Mouse (Mus musculus) ovary, adult 18-20 months (tissue): ENCODE data around the gene Cfdp1.
"Not testable (repeated sequence)": the region's sequence is repeated elsewhere in the genome, so short reads cannot be mapped to it uniquely, and the experiment has no call there.

Source experiments
- DNase-seq: peaks from one replicate; pipeline ENCODE4 v3.0.0; 2022; ENCODE audit warnings: low spot score, mixed read lengths

Cfdp1 gene

DNA sequence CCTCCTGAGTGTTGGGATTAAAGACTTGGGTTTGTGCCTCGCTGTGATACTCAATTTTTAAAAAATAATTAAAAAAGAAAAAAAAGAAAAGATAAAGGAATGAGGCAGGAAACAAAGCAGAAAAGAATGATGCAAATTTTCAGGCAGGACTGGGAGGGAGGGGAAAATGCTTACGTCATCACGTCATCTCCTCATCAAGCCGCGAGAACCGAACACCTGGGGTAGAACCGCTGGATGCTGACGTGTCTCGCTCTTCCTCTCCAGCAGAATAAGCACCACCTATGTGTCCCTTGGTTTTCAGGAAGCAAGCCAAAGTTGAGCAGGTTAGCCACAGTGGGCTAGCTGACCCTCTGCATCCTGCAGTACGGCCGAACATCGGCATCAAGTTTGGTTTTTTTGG lies 1.9 kb upstream of the Cfdp1 start:
- DNase-seq: no peak

DNA sequence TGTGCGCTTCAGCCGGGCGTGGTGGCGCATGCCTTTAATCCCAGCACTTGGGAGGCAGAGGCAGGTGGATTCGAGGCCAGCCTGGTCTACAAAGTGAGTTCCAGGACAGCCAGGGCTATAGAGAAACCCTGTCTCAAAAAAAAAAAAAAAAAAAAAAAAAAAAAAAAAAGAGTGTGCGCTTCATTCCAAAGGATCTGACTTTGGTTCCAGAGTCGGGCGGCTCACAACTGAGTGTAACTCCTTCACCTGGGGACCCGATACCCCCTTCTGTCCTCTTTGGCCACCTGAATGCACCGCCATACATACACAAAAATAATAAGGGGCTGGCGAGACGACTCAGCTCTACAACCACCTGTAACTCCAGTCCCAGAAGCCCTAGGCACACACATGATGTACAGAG lies 872 bp downstream of the Cfdp1 start:
- not testable (repeated sequence) for DNase-seq

DNA sequence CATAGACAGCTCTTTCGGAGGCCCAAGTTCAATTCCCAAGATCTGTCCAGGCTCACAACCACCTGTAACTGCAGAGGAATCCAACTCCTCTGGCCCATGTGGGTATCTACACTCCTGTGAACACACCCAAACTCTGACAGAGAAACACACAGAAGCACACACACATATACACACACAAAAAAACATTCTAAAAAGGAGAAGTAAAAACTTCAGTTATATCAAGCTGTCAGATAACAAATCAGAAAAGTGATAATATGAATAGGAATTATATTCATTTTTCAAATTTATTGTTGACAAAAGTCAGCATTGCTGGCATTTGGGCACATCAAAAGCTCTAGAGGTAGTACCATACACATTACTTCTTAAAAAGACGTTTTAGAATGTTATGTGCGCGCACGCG lies 7.3 kb downstream of the Cfdp1 start:
- DNase-seq: no peak

DNA sequence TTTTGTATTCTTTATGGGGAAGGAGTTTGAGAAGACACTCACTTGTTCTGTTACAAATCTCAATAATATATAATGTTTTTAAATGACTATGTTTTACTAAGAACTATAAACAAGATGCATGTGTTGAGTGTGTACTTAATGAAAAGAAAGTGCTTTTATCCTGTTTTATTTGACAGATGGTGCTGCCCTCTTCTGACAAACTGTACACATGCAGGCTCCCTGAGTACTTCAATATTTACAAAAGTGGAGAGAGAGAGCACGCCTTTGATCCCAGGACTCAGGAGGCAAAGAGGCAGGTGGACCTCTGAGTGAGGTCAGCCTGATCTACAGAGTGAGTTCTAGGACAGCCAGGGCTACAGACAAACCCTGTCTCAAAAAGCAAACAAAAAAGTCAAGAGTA lies 18.6 kb downstream of the Cfdp1 start:
- no peak for DNase-seq

DNA sequence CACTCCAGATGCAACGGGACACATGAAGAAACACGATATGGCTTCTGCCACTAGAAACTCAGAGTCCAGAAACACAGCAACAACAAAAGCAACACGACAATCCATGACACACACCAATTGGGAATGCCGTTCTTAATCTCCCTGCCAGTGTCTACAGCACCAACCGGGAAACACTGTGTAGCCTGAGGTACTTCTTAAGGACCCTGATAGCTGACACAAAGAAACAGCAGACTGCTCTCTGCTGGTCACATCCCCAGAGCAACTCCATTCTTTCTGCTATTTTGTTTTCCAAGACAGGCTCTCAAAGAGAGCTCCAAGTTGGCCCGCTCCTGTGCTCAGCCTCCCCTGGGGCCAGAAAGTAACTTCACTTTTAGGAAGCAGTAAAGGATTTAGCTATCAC lies 20.1 kb downstream of the Cfdp1 start:
- no peak for DNase-seq

DNA sequence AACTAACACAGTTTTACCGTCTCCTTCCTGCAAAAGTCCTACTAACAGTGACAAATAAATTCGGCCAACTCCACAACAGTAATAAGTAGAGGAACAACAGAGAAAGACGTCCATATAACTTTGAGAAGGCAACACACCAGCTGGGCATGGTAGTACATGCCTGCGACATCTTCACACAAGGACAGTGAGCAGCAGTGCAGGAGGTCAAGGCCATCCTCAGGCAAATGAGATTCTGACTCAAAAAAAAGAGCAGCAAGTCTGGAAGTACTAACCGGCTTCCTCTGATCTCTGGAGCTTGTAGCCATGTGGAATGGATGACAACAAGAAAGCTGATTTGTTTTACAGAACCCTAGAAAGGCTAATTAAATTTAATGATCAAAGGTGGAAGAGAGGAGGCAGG lies 21.1 kb downstream of the Cfdp1 start:
- no peak for DNase-seq

DNA sequence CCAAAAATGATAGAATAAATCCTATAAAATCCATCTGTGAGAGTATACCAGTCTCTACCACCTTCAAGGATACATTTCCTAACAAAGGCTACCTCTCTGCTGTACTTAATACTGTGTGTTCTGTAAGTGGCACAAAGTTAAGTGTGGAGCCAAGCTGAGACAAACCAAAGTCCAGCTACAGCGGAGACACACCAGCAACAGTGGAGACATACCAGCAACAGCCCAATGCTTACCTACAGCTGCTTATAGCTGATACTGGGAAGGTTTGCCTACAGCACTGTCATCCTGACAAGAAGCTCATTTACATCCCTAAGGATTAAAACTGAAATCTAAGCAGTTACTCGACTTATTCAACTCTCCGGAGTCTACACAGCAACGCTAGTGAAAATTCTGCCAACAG lies 22.1 kb downstream of the Cfdp1 start:
- DNase-seq: no peak

DNA sequence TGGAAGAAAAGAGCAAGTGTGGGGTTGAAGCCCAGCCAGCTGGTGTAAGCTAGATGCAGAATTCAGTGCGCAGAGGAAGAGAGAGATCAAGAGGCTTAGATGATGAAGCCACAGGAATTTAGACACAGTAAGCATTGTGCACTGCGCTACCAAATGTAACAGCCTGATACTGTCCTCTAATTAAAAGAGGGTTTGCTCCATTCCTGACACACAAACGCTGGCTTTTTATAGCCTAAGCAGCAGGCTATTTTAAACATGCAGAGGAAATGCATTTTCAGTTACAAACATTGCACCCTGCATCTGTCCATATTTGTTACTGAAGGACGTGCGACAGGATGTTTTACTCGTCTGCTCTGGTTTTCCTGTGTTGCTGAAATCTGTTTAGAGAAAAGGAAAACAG lies 25.5 kb downstream of the Cfdp1 start:
- DNase-seq: no peak

DNA sequence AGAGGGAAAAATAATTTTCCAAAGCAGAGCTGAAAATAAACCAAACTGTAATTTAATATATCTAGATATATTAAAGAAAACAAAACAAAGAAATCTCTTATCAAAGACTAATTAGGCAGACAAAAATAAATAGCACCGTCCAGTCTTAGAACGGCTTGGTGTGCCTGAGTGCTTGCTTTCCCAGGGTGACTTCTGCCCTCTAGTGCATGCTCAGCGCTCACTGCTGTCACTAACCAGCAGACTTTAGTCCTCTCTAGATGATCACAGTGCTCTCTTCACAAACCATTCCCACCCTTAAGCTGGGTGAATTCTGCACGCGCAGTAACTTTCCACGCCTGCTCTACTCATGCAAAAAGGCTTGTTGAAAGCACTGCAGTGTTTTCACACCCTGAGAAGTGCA lies 28.9 kb downstream of the Cfdp1 start:
- DNase-seq: no peak

DNA sequence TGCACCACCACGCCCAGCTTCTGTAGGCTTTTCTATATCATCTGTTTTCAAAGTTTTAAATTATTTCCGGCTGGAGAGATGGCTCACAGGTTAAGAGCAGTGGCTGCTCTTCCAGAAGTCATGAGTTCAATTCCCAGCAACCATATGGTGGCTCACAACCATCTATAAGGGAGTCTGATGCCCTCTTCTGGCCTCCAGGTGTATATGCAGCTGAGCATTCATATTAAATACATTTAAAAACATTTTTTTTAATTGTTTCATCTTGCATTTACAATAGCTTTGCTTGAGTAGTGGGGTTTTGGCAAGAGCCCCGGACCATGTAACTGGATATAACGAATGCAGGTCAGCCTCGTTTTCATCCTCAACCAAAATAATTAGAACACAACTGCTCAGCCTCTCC lies 29.8 kb downstream of the Cfdp1 start:
- no peak for DNase-seq

DNA sequence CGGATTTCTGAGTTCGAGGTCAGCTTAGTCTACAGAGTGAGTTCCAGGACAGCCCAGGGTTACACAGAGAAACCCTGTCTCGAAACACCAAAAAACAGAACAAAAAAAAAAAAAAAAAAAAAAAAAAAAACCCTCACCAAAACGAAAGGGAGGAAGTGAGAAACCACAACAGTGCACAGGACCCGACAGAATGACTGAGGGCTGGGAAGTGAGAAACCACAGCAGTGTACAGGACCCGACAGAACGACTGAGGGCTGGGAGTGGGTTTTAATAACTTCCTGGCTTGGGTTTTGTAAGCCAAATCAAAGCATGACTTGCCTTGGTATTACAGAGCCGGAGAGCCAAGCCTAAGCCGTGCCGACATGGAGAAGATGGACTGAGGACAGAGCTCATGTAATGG lies 32.9 kb downstream of the Cfdp1 start:
- DNase-seq: no peak

DNA sequence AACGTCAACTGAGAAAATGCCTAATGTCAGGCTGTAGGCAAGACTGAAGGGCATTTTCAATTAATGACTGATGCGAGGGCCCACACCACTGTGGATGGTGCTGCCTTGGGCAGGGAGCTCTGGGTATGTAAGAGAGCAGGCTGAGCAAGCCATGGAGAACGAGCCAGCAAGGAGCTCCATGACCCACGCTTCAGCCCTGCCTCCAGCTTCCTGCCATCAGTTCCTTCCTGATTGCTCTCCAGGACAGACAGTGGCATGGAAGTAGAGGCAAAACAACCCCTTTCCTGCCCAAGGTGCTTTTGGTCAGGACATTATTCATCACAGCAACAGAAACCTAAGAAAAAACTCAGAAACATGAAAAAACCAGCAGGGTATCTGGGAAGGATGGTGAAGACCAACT lies 33.4 kb downstream of the Cfdp1 start:
- DNase-seq: no peak

DNA sequence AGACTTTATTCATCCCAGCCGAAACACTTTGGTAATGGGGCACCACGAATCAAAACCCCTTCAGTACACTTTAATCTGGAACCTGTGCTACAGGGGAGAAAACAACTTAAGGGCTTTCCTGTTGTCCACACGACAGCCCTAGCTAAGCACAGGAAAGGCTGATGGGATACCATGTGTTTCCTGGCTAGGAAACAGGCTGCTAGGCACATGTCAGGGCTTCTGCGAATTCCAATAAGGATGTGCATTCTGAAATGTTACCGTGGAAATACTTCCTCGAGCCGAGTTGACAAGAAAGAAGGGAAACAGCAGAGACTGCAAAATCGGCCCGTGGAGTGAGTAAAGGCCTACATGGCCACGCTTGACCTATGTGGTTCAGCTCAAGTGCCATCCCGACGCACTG lies 34.1 kb downstream of the Cfdp1 start:
- no peak for DNase-seq

DNA sequence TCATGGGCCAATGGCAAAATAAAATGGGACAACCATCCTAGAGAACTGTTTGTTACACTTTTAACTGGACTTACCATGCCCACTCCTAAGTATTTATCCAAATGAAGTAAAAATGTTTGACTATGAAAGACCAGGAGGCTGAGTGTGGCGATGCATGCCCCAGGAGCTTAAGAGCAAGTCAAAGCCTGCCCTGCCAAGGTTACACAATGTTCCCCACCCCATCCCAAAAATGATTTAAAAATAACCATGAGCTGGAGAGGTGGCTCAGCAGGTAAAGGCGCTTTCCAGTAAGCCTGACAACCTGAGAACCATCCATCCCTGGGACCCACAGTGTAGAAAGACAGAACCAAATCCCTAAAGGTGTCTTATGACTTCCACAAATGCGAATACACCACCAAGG lies 35.5 kb downstream of the Cfdp1 start:
- DNase-seq: no peak

DNA sequence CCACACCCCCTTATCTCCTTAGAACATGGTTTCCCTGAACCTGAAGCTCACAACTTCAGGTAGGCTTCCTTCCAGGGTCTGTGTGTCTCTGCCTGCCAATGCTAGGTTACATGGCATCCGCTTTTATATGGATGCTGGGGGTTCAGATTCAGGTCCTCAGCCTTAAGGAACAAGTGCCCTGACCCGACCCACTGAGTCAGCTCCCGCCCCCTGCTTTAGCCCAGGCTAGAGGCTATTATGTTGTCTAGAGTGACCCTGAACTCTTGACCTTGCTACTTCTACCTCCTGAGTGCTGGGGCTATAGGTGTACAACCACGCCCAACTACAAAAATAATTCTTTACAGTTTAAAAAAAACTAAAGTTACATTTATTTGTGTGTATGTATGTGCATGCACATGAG lies 39.0 kb downstream of the Cfdp1 start:
- DNase-seq: no peak

DNA sequence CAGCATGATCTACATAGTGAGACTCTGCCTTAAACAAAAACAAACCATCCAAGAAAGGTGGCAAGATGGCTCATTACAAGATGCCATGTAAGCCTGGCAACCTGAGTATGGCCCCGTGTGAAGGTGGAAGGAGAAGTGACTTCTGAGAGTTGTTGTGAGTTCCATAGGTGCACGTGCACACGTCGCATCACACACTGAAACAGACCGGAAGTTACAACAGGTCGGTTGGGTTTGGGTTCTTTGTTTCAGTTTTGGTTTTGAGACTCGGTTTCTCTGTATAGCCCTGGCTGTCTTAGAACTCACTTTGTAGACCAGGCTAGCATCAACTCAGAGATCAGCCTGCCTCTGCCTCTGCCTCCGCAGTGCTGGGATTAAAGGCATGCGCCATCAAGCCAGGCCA lies 40.3 kb downstream of the Cfdp1 start:
- DNase-seq: no peak

DNA sequence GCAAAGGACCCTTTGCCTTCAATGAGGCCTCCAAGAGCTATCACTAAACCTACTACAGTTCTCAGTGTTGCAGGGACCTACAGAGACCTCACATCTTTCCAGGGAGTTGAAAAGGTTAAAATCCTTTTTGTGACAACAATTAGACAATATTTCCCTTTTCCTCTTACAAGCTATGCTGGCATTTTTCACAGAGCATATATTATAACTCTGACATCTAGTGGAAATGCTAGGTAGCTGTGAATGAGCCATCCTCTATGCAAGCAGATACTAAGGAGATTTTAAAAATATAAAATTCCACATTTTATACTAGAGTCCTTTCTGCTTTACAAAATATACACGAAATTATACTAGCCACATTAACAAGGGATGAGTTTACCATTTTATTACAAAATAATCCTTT lies 41.3 kb downstream of the Cfdp1 start:
- DNase-seq: no peak

DNA sequence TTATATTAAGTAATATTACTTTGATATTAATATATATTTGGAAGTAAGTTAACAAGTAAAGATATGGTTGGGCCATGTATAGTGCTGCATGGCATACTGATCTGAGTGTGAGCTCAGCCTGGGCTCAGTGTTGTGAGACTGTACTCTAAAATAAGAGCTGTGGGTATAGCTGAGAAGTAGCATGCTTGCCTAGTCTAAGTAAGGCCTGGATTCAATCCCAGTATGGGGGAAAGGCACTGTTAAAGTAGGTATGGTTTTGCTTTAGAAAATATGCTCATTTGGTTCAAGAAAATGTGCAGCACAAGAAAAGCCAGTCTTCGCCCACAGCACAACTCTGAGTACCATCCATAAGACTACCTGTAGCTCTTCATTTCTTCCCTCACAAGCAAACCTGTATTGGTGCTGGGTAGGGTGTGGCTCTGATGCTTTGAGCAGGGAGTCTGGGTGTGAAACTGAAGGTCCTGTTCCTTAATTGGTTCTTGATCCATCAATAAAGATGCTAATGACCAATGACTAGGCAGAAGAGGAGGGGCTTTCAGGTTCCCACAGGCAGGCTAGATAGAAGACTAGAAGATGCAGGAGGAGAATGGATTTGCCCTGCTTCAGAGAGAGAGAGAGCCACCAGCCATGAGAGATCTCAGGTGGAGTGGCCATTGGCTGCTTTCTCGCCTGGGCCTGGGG lies 43.3 kb downstream of the Cfdp1 start:
- DNase-seq: no peak

DNA sequence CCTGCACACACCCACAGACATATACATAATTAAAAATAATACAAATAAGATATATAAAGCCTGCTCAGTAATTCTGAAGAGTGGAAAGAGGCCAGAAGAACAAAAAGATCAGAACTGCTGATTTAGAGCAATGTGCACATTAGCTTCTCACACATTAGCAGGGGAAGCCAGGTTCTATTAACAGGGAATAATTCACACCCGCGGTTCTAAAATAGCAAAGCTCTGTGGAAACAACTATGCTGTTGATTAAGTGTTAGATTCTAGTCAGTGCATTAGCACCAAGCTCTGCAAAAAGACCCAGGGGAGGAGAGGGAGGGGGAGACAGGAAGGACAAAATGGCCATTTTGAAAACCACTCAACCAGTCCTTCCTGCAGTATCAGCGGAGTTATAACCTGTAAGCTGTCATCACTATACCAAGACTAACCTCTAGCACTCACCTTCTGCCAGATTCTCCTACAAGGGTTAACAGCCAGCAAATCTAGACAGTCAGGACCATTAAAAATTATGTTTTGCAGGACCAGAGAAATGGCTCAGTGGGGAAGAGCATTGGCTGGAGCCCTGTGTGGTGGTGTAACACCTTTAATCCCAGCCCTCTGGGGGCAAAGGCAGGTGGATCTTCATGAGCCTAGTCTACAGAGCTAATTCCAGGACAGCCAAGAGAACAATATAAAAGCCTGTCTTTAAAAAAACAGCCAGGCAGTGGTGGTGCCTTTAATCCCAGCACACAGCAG lies 45.0 kb downstream of the Cfdp1 start:
- no peak for DNase-seq

DNA sequence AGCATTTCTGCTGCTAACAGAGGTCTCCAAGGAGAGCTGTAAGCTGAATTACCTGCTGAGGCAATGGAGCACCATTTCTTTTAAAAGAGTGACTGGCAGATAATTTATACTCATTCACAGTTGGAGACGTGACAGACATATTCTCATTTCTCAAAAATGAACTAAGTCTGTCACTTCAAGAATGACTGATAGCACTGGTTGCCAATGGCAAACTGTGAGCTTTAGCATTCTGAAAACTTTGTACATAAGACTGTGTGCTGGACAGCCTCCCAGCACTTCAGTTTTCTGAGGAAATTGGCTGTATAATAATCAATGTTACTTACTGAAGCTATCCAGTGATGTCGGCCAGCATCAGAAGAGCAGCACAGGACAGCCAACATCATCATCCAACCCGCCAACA lies 46.1 kb downstream of the Cfdp1 start:
- DNase-seq: no peak

DNA sequence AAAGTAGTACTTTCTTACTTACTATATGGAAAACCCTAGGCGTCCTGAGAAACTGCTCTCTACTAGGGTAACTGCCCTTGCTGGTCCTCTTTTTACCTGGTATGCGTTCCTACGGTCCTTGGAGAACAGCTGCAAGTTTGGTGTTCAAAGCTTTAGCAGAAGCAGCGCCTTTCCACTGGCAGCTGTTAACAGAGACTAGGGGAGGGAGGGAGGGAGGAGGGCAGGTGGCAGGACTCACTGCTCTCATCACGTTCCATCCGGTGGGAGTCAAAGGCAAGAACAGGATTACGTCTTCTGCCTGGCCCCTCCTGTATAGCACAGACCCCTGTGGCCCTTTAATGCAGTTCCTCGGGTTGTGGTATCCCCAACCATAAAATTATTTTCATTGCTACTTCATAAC lies 50.7 kb downstream of the Cfdp1 start:
- no peak for DNase-seq

DNA sequence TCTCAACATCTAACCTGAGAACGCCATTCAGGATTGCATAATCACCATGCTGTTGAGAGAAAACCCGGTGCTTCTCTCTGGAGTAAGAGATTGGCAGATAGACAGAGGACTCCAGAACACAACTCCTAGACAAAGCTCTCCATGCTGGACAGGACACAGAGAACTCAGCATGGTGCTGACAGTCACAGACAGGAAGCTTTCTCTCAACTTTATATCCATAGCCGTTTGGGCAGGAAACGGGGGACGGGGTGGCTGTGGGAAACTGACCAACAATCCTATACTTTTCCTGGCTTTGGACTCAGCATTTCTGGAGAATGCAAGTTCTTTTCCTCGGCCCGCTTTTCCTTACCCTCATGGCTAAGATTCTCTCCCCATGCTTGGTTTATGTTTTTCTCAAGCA lies 51.8 kb downstream of the Cfdp1 start:
- no peak for DNase-seq

DNA sequence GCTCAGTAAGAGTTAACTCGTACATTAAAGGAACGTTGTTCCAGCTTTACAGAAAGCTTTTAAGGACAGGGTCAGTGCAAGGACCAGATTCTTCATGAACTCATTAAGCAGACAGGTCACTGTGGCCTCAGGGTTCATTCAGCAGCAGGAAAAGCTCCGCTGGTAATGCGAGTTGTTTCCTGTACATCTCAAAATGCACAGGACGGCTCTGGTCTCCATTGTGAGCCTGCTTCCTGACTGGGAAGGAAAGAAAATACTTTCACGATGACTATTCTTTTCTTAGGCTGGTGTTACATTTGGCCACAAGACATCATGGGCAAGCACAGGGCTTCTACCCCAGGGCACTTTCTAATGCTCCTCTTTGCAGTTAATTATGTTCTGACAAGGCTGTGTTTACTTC lies 52.6 kb downstream of the Cfdp1 start:
- DNase-seq: no peak

DNA sequence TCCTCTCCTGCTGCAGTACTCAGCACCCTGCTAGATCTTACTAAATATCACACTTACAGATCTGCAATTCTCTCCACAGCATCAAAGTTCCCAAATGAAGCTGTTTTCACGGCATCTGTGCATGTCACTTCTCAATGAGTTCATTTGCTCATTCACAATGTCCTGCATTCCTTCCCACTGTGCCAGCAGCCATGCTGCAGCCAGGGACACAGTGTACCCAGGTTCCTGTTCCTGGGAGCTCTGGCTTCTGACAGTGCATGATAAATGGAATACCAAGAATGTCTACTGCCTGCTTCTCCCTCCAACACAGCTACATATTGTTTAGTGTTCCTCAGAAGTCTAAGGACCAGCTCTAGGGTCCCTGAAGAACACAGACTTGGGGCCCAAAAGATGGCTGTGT lies 57.6 kb downstream of the Cfdp1 start:
- no peak for DNase-seq
